Mouse (Mus musculus) brain, embryonic 14.5 days (tissue): ENCODE data around the gene Mid1.

Experiments
- CTCF ChIP-seq: fragments of 200-500 bp; IDR thresholded peaks from 2 replicates; pipeline ENCODE4 v1.5.1; 2012; ENCODE audit warnings: inconsistent platforms, mild to moderate bottlenecking, moderate library complexity, borderline replicate concordance; ENCODE audit not compliant: insufficient read depth, insufficient read length; ENCODE audit errors: extremely low read depth
- POLR2A ChIP-seq: fragments of 200-500 bp; IDR thresholded peaks from 2 replicates; pipeline ENCODE4 v1.6.1; 2012; ENCODE audit warnings: mild to moderate bottlenecking, inconsistent platforms, borderline replicate concordance; ENCODE audit not compliant: poor library complexity, insufficient read depth, insufficient read length, severe bottlenecking; ENCODE audit errors: extremely low read depth

DNA sequence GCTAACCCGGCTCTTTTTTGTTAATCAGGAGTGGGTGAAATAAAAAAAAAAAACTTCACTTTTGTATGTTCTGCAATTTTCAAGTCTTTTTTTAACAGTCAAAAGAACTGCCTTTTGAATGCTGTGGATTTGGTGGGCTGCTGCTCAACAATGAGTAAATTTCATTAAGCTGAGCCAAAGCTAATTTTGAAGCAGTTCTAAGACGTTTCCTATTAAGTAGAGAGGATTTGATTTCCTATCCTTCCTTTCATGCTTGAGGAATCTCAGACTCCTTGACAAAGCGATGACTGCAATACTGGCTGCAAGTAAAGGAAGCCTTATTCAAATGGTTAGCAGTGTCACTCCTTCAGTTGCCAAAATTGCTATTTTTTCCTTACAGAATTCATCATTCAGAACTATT lies 161.2 kb downstream of the Mid1 start:
- TF ChIP-seq CTCF (no peak), POLR2A (no peak)
